Mouse (Mus musculus) testis, adult 2 months (tissue): ENCODE results near the gene Tfe3.

ENCODE experiments used
- CTCF ChIP-seq: fragments of 200-500 bp; IDR thresholded peaks from 2 replicates; pipeline ENCODE4 v1.5.1; 2012; ENCODE audit warnings: low read depth, mild to moderate bottlenecking, inconsistent platforms, low read length, moderate library complexity; ENCODE audit not compliant: control insufficient read depth, insufficient read depth, insufficient replicate concordance
- POLR2A ChIP-seq: fragments of 200-500 bp; IDR thresholded peaks from 2 replicates; pipeline ENCODE4 v1.6.1; 2012; ENCODE audit warnings: low read depth, mild to moderate bottlenecking, inconsistent platforms, low read length, moderate library complexity; ENCODE audit not compliant: control insufficient read depth

DNA sequence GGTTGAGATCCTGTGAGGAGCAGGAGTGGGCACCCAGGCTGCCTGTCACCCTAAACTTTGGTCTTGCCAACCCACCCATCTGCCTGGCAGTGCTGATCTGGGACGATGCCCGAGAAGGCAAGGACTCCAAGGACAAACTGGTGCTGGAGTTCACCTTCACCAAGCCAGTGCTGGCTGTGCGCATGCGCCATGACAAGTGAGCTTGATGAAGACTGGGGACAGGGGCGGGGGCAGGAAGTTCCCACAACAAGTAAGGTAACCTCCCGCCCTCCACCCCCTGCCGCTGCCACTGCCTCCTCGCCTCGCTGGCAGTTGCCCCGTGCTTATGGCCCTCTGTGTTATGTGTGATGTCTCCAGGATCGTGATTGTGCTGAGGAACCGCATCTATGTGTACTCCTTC is 36.5 kb upstream of the Tfe3 start:
- TF ChIP-seq CTCF (no peak), POLR2A (no peak)
